Mouse (Mus musculus) midbrain, embryonic 12.5 days (tissue): ENCODE data around the gene Gpr6. TPM values are rescaled to one million over a fixed set of nuclear protein-coding genes. Genes with fewer than 3 reads are reported as not detected.

Source experiments
- ATAC-seq: fragments of 200-750 bp; cut with Nextera tagmentation; 2 replicates; pipeline ENCODE4 v1.8.0; 2017; ENCODE audit warnings: low read depth, moderate TSS enrichment, moderate library complexity; ENCODE audit not compliant: low FRiP score
- H3K27ac ChIP-seq: fragments of 300-500 bp; sonication (generic); replicated peaks from 2 replicates; pipeline ENCODE4 v1.5.1; 2016; ENCODE audit warnings: mild to moderate bottlenecking
- H3K27me3 ChIP-seq: fragments of 300-500 bp; sonication (generic); 2 replicates; pipeline ENCODE4 v1.6.1; 2016; ENCODE audit warnings: mild to moderate bottlenecking
- H3K36me3 ChIP-seq: fragments of 300-500 bp; sonication (generic); 2 replicates; pipeline ENCODE4 v1.6.1; 2016
- H3K4me1 ChIP-seq: fragments of 300-500 bp; sonication (generic); 2 replicates; pipeline ENCODE4 v1.6.1; 2016
- H3K4me2 ChIP-seq: fragments of 300-500 bp; sonication (generic); replicated peaks from 2 replicates; pipeline ENCODE4 v1.6.1; 2016; ENCODE audit warnings: mild to moderate bottlenecking, moderate library complexity
- H3K4me3 ChIP-seq: fragments of 300-500 bp; sonication (generic); 2 replicates; pipeline ENCODE4 v1.5.1; 2016; ENCODE audit warnings: mild to moderate bottlenecking
- H3K9ac ChIP-seq: fragments of 300-500 bp; sonication (generic); replicated peaks from 2 replicates; pipeline ENCODE4 v1.6.1; 2016; ENCODE audit warnings: mild to moderate bottlenecking, moderate library complexity
- H3K9me3 ChIP-seq: fragments of 300-500 bp; sonication (generic); 2 replicates; pipeline ENCODE4 v1.6.1; 2016; ENCODE audit warnings: mild to moderate bottlenecking
- WGBS: fragments of 180-500 bp; shearing (Covaris S2); methylation state at CpG from one replicate; pipeline ENCODE4 v1.1.7; 2016; 5-methylcytosine and 5-hydroxymethylcytosine counted together
- polyA plus RNA-seq: library from polyadenylated mRNA; unstranded; fragments of >200 nt; fragmentation: Nextera tagmentation; extraction: Ambion mirVana; gene quantifications from 2 replicates; pipeline ENCODE4 v1.2.1, GENCODE M21; 2016

Gpr6 gene
- polyA plus RNA-seq, 1 experiment from 2014 or later: 0.29 TPM

GRCm38 (mm10) chr10:41038476-41038875 lies 33.6 kb downstream of the Gpr6 start:
- H3K4me1 ChIP-seq: 0 out of 2 replicates have a peak, but pooled peaks cover 3% of the 10 kb centered on the region
- H3K9me3 ChIP-seq: no peaks in the 10 kb centered on the region
- H3K27me3 ChIP-seq: no peaks in the 10 kb centered on the region
- H3K36me3 ChIP-seq: no peaks in the 10 kb centered on the region
- H3K4me3 ChIP-seq: no peak overlapping the region
- H3K4me2 ChIP-seq: no peak overlapping the region
- H3K27ac ChIP-seq: no peak overlapping the region
- WGBS: 70% methylated on average over 6 of the region's 6 CpGs
- no peak overlapping the region for H3K9ac ChIP-seq
- ATAC-seq: no peak

- Histone ChIP-seq H3K4me1 (0 out of 2 replicates have a peak, but pooled peaks cover 3% of the 10 kb centered on the region), H3K4me3 (no peak overlapping the region), H3K36me3 (no peaks in the 10 kb centered on the region), H3K9ac (no peak overlapping the region), H3K9me3 (no peaks in the 10 kb centered on the region), H3K27me3 (no peaks in the 10 kb centered on the region), H3K27ac (no peak overlapping the region), H3K4me2 (no peak overlapping the region)
- WGBS: 78% methylated on average over 8 of the region's 8 CpGs
- ATAC-seq: no peak
Measured at GRCm38 (mm10) chr10:41037722-41038121, 34.4 kb downstream of the Gpr6 start.

- no peaks in the 10 kb centered on the region for H3K36me3 ChIP-seq
- no peak overlapping the region for H3K27ac ChIP-seq
- H3K9me3 ChIP-seq: no peaks in the 10 kb centered on the region
- H3K9ac ChIP-seq: no peak overlapping the region
- ATAC-seq: no peak
- 86% methylated on average over 7 of the region's 7 CpGs for WGBS
- H3K4me1 ChIP-seq: no peaks in the 10 kb centered on the region
- H3K27me3 ChIP-seq: no peaks in the 10 kb centered on the region
- H3K4me2 ChIP-seq: no peak overlapping the region
- H3K4me3 ChIP-seq: no peak overlapping the region
Measured at GRCm38 (mm10) chr10:41032811-41033210, 39.3 kb downstream of the Gpr6 start.

- WGBS: 54% methylated on average over 1 of the region's 1 CpGs
- Histone ChIP-seq H3K27ac (no peak overlapping the region), H3K4me1 (no peaks in the 10 kb centered on the region), H3K36me3 (no peaks in the 10 kb centered on the region), H3K27me3 (no peaks in the 10 kb centered on the region), H3K9me3 (no peaks in the 10 kb centered on the region), H3K4me3 (no peak overlapping the region), H3K9ac (no peak overlapping the region), H3K4me2 (no peak overlapping the region)
- no peak for ATAC-seq
Measured at GRCm38 (mm10) chr10:41024860-41025259, 47.2 kb downstream of the Gpr6 start.

DNA sequence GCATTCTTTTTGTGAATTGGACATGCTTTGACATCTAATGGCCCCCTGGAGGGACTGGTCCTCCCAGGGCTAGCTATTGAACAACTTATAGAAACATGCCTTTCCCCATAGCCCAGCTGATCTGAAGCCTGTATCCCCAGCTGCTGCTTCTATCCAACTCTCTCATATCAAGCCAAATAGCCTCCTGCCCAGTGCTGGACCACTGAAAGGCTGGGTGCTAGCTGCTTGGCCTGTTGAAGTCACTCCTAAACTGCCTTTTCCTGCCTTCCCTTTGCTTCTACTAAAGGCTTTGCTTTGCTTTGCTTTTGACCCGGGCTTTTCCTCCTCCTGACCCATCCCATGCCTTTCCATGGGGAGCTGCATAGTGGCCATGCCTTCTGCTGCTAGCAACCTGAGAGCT lies 47.7 kb downstream of the Gpr6 start:
- Histone ChIP-seq H3K27me3 (no peaks in the 10 kb centered on the region), H3K9ac (no peak overlapping the region), H3K4me1 (no peaks in the 10 kb centered on the region), H3K36me3 (no peaks in the 10 kb centered on the region), H3K9me3 (no peaks in the 10 kb centered on the region), H3K4me2 (no peak overlapping the region), H3K4me3 (no peak overlapping the region), H3K27ac (no peak overlapping the region)
- ATAC-seq: no peak
- WGBS: 35% methylated on average over 1 of the region's 1 CpGs

DNA sequence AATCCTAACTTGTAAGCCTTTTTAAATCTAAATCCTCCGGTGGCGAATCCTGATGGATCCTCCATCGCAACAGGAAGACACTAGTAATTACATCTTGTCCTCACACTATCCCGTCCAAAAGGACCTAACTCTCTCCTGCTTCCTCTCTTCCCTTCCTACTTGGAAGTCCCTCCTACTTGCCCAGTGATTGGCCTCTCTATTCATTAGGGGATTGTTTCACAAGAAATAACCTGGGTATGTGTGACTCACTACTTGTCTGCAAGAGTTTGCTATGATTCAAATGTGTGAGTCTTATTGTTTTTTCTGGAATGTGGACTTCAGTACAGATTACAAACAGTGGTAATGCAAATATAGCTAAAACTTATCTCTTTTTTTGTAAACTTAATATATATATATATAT lies 49.9 kb downstream of the Gpr6 start:
- H3K27me3 ChIP-seq: no peaks in the 10 kb centered on the region
- H3K36me3 ChIP-seq: no peaks in the 10 kb centered on the region
- H3K9me3 ChIP-seq: no peaks in the 10 kb centered on the region
- WGBS: 87% methylated on average over 4 of the region's 4 CpGs
- H3K4me2 ChIP-seq: no peak overlapping the region
- H3K4me3 ChIP-seq: no peak overlapping the region
- H3K4me1 ChIP-seq: no peaks in the 10 kb centered on the region
- H3K9ac ChIP-seq: no peak overlapping the region
- no peak overlapping the region for H3K27ac ChIP-seq
- no peak for ATAC-seq

Other genes starting within 250 kb of the Gpr6 start
- gene Cdc40, start 189.0 kb downstream of the Gpr6 start, polyA plus RNA-seq: 38.3 and 38.6 TPM in 2 replicates
- 74.8 and 85.0 TPM in 2 replicates for gene Wasf1, start 188.8 kb downstream of the Gpr6 start, polyA plus RNA-seq
- gene Fig4, start 231.0 kb upstream of the Gpr6 start, polyA plus RNA-seq: 22.3 and 23.5 TPM in 2 replicates
- gene Ak9, start 231.7 kb upstream of the Gpr6 start, polyA plus RNA-seq: 0.08 TPM in 1 of 2 replicates, not detected in the other